Mouse (Mus musculus) bone marrow, adult 2 months (tissue): Measurements from ENCODE around the gene F2rl1.

Source experiments
- CTCF ChIP-seq: fragments of 200-500 bp; IDR thresholded peaks from 2 replicates; pipeline ENCODE4 v1.5.1; 2011; ENCODE audit warnings: low read length, control low read depth; ENCODE audit not compliant: control insufficient read depth, insufficient read depth
- POLR2A ChIP-seq: fragments of 200-500 bp; IDR thresholded peaks from 2 replicates; pipeline ENCODE4 v1.6.1; 2011; ENCODE audit warnings: low read depth, mild to moderate bottlenecking, control low read depth, low read length, borderline replicate concordance; ENCODE audit not compliant: control insufficient read depth

GRCm38 (mm10) chr13:95474294-95474693, 50.7 kb downstream of the F2rl1 start:
- TF ChIP-seq CTCF (no peak), POLR2A (no peak)
